Mouse (Mus musculus) frontal cortex, postnatal 25 days (tissue): Measurements from ENCODE around the gene Gsx1.

Experiments
- DNase-seq, 2 experiments: peaks; one replicate each; pipeline ENCODE4 v3.0.0; 2022; ENCODE audit warnings: low spot score in 2 of 2

Gene Gsx1

GRCm38 (mm10) chr5:147204905-147205304 lies 16.4 kb downstream of the Gsx1 start:
- DNase-seq, result no peak

DNA sequence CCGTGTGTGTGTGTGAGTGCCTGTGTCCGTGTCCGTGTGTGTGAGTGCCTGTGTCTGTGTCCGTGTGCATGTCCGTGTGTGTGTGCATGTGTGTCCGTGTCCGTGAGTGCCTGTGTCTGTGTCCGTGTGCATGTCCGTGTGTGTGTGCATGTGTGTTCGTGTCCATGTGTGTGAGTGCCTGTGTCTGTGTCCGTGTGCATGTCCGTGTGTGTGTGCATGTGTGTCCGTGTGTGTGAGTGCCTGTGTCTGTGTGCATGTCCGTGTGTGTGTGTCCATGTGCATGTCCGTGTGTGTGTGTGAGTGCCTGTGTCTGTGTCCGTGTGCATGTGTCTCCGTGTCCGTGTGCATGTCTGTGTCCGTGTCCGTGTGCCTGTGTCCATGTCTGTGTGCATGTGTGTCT lies 19.4 kb downstream of the Gsx1 start:
- no peak for DNase-seq

GRCm38 (mm10) chr5:147208471-147208870 lies 20.0 kb downstream of the Gsx1 start:
- no peak for DNase-seq

GRCm38 (mm10) chr5:147227354-147228112 lies 39.0 kb downstream of the Gsx1 start:
- DNase-seq, result peak; percentile 55 to 75

- no peak for DNase-seq
Measured at GRCm38 (mm10) chr5:147235406-147236309, 47.2 kb downstream of the Gsx1 start.
